Mouse (Mus musculus) olfactory bulb, adult 2 months (tissue): ENCODE measurements at regions not wholly inside any gene's neighbourhood (a gene's known extent, or its start where the extent isn't known, plus 50 kb on each side); places are given as distances from the start of the nearest gene placed in this dataset.
A peak's percentile ranks its signal among the peaks of the same experiment; 100 is the strongest.

Experiments used
- H3K27ac ChIP-seq: fragments of 200-500 bp; 2 replicates; pipeline ENCODE4 v1.5.1; 2012; ENCODE audit warnings: low read depth, low read length; ENCODE audit not compliant: insufficient read depth
- H3K4me1 ChIP-seq: fragments of 200-500 bp; 2 replicates; pipeline ENCODE4 v1.6.1; 2012; ENCODE audit warnings: low read length; ENCODE audit not compliant: control insufficient read depth, insufficient read depth
- H3K4me3 ChIP-seq: fragments of 200-500 bp; 2 replicates; pipeline ENCODE4 v1.5.1; 2012; ENCODE audit warnings: mild to moderate bottlenecking, low read depth, low read length, moderate library complexity; ENCODE audit not compliant: insufficient read depth
- CTCF ChIP-seq: fragments of 200-500 bp; IDR thresholded peaks from 2 replicates; pipeline ENCODE4 v1.5.1; 2012; ENCODE audit warnings: low read depth, mild to moderate bottlenecking, low read length, moderate library complexity; ENCODE audit not compliant: insufficient read depth
- POLR2A ChIP-seq: fragments of 200-500 bp; IDR thresholded peaks from 2 replicates; pipeline ENCODE4 v1.6.1; 2012; ENCODE audit warnings: mild to moderate bottlenecking, low read depth, low read length, moderate library complexity; ENCODE audit not compliant: insufficient read depth
- WGBS: fragments of 180-500 bp; shearing (Covaris S2); methylation state at CpG from one replicate; pipeline ENCODE4 v1.1.7; 2018; 5-methylcytosine and 5-hydroxymethylcytosine counted together

DNA sequence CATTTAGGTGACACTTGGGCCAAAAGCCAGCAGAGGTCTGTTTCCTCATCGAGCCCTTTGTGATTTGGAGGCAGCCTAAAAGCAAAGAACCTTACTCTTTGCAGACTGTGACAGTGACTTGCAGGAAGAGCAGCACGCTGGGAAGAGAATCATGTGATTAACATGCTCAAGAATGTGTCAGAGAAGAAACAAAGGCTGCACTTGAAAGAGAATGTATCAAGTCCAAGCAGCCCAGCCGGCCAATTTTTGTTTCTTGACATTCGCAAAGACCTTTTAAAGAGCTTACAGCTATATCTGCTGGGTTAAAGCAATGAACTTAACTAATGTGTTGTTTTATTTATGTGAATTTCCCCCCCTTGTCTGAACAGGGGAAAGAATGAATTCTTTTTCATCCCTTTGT is 203.8 kb upstream of the Map3k7 start:
- H3K4me1 ChIP-seq: no peaks in the 10 kb centered on the region
- no peak for TF ChIP-seq POLR2A
- TF ChIP-seq CTCF: no peak
- H3K27ac ChIP-seq: no peak overlapping the region
- H3K4me3 ChIP-seq: no peak overlapping the region
- 52% methylated on average over 4 of the region's 4 CpGs for WGBS

DNA sequence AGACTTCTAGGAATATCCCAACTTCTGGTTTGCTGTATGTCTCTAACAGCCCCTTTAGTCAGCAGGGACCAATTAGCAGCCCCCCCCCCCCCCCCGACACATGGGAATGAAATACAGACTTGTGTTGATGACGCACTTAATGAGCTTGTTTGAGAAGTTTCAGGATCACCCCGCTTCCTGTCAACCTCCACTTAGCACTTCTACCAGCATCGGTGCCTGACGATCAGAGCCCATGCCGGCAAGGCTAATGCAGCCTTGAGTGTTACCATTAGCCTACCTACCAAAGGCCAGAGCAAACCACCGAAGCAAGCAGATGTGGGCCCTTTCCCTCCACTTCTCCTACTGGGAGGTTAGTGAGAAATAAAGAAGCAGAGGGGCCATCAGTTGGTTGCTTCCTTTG is 201.7 kb upstream of the Map3k7 start:
- no peaks in the 10 kb centered on the region for H3K4me1 ChIP-seq
- 87% methylated on average over 7 of the region's 7 CpGs for WGBS
- H3K4me3 ChIP-seq: no peak overlapping the region
- no peak overlapping the region for H3K27ac ChIP-seq
- no peak for TF ChIP-seq POLR2A
- TF ChIP-seq CTCF: no peak

DNA sequence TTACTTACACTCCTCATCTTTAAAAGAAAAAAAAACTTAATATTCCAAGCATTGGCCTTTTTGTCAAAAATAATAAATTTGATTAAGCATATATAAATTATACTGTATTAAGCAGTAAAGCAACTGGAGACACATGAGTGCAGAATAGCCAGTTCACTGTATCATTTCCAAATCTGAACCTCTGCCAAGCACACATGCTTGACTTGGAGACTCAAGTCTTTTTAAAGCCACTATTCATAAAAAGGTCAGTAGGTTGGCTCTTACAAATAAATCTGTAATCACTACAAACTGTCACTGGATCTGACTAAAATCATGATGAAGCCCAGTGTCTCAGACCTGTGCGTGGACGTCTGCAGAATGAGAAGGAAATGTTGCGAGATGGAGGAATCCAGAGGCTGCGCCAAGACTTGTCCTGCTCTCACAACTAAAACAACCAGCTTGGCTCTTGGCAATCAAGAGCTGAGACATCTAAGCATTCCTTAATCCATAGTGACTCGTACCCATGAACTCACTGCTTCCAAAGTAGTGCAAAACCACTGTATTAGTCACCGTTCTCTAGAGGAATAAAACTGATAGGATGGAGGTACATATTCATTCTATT is 195.8 kb upstream of the Map3k7 start:
- 66% methylated on average over 6 of the region's 6 CpGs for WGBS
- TF ChIP-seq CTCF (no peak), POLR2A (no peak)
- Histone ChIP-seq H3K4me1 (no peaks in the 10 kb centered on the region), H3K4me3 (no peak overlapping the region), H3K27ac (no peak overlapping the region)

DNA sequence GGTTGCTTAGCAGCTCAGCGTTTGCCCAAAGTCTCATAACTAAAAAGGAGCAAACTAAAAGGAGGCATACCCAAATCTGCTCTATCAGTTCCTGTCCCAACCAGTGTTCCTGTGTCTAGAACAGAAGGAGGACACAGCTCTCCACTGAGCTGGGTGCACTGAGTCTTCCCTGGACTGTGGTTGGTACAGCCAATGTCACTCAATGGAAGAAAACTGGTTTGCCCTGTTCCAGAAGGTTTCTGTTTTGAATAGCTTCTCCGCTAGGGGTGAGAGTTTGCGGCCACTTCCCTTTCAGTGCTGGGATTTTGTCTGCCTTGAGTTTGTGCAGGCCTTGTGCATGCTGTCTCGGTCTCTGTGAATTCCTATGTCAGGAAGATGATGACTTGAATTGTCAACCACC is 194.6 kb upstream of the Map3k7 start:
- WGBS: 92% methylated on average over 4 of the region's 4 CpGs
- TF ChIP-seq POLR2A (no peak), CTCF (no peak)

DNA sequence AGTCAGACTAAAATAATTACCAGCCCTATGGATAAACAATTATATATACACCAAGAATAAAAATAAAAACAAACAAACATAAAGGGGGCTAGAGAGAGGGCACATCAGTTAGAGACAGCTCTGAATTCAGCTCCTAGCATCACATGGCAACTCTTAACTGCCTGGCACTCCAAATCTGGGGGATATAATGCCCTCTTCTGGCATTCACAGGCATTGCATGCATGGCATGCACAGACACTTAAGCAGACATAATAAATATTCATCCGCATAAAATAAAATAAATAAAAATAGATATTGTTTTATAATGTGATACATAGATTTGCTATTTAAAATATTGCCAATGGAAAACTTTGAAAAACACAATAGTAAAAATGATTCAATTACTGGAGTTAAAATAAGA is 177.6 kb upstream of the Map3k7 start:
- Histone ChIP-seq H3K4me3 (no peak overlapping the region), H3K27ac (no peak overlapping the region), H3K4me1 (no peaks in the 10 kb centered on the region)
- no peak for TF ChIP-seq CTCF
- TF ChIP-seq POLR2A: no peak
- WGBS: 83% methylated on average over 1 of the region's 1 CpGs

More for the DNA sequence above, 194.6 kb upstream of the Map3k7 start:
- H3K4me1 ChIP-seq: no peaks in the 10 kb centered on the region
- H3K27ac ChIP-seq: no peak overlapping the region
- H3K4me3 ChIP-seq: no peak overlapping the region

GRCm38 (mm10) chr4:31817574-31818240 is 146.2 kb upstream of the Map3k7 start:
- 96% methylated on average over 3 of the region's 3 CpGs for WGBS
- TF ChIP-seq CTCF (no peak), POLR2A (no peak)

DNA sequence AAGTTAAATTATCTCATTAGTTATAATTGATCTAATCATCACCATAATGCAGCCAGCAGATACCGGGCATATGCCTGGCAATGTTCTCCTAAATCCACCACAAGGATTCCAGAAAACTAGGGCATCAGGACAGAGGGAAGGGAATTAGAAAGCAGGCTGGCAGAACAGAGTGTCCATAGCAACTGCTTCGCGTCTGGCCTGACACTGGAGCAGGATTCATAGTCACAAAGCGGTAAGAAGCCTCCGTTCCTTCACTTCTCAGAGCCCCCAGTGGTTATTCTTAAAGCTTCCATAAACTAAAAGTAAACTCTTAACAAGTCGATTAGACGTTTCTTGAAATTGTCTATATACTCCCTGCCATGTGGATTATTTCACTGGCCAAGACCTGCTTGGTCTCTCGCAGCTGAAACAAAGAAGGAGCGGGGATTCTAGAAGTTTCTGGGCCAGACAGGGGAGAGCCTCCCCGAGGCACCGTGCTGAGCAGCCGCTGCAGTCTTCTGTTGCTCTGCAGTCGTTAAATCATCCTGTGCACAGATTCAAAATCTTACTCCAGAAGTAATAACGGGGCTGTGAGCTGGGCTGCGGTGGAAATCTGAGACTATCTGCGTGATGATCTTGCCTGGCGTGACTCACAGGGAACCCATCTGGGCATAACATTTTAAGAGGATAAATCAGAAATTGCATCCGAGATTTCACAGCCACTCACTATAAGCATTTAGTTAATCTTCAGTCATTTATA is 144.2 kb upstream of the Map3k7 start:
- Histone ChIP-seq H3K27ac (no peak overlapping the region), H3K4me3 (no peak overlapping the region), H3K4me1 (peaks cover 8% of the 10 kb centered on the region)
- WGBS: 37% methylated on average over 18 of the region's 18 CpGs
- TF ChIP-seq CTCF (no peak), POLR2A (no peak)

More at GRCm38 (mm10) chr4:31817574-31818240, 146.2 kb upstream of the Map3k7 start:
- Histone ChIP-seq H3K4me1 (peaks cover 3% of the 10 kb centered on the region; the same call in 1 of the 2 replicates), H3K27ac (no peak overlapping the region), H3K4me3 (no peak overlapping the region)

DNA sequence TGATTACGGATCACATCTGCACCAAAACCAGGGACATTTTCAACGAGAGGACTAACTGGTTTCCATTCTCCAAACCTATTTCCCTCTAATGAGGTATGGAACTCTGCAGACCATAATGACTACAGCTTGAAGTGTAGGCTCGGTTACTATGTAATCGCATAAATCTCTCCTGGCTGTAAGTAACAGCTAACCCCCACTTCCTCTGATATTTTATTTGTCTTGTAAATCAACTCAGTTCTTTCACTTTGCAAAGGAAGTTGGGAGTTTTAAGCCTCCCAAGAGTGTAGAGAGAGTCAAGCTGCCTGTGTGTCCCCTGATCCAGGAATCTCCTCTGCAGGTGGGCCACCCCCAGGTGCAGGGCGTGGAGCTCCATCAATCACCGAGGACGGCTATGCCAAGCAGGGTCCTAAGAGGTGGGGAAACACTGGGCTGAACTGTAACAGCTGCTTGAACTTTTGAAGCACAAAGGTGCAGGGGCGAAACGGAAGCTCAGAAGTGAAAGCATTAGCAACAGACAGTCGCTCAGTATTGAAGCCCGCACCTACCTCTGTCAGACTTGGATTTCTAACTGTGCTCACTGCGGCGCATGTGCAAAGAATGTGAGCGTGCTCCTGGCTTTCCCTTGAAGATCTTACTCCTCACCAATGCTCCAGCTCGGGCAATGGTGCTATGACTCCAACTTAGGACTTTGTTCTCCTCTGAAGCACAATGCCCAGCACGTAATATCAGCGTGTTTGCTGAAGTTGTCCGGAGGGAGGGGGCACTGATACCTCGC is 140.1 kb upstream of the Map3k7 start:
- whole genome bisulfite sequencing: 69% methylated on average over 19 of the region's 19 CpGs
- no peak overlapping the region for H3K27ac ChIP-seq
- H3K4me3 ChIP-seq: peak overlapping the region; percentile 3; the same call in 1 of the 2 replicates
- H3K4me1 ChIP-seq: peaks cover 8% of the 10 kb centered on the region
- TF ChIP-seq CTCF (no peak), POLR2A (no peak)
